Mouse (Mus musculus): ENCODE measurements around the gene Mllt11. TPM values are rescaled to one million over a fixed set of nuclear protein-coding genes. Genes with fewer than 3 reads are reported as not detected.

The Mllt11 gene
- polyA plus RNA-seq (2017; shearing (Covaris generic)) = 7.6 TPM

DNA sequence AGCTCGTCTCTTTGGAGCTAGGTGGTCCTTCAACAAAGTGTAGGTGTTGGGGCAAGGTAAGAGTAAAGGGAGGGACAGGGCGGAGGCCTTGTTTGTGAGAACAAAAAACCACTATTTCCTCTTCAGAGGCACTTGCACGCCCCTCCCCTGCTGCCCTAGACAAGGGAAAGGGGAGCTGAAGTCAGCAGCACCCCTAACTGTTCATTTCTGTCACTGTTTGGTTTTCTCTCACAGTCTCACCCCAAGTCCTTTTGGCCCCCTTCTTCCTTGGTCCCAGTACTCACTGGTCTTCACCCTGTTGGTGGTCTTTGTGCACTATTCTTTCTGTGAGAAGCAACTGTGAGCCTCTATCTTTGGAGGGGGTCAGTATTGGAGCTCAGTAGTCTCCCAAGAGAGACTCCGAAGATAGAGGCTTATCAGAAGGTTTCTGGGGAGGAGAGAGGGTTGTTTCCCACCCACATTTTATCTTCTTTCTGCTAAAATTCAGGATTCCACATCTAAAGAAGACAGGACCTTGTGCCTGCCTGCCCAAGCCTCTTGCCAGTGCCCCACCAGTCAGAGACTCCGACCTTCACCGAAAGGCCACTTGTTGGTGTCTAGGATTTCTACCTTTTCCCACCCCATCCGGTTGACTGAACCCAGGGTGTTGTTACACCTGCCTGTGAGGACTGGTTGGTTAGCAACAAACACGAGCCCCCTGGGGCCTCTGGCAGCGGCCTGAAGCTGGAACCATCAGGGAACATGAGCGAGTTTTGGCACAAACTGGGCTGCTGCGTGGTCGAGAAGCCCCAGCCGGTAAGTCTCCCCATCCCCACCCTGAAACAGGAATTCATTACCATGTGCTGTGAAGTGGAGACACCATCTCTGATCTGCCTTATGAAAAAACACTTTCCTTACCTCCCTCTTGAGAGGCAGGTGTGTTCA, at the start of gene Mllt11:
TSS of gene Mllt11 (minus strand) at position 874 of the 924 bp plus-strand sequence.

DNA sequence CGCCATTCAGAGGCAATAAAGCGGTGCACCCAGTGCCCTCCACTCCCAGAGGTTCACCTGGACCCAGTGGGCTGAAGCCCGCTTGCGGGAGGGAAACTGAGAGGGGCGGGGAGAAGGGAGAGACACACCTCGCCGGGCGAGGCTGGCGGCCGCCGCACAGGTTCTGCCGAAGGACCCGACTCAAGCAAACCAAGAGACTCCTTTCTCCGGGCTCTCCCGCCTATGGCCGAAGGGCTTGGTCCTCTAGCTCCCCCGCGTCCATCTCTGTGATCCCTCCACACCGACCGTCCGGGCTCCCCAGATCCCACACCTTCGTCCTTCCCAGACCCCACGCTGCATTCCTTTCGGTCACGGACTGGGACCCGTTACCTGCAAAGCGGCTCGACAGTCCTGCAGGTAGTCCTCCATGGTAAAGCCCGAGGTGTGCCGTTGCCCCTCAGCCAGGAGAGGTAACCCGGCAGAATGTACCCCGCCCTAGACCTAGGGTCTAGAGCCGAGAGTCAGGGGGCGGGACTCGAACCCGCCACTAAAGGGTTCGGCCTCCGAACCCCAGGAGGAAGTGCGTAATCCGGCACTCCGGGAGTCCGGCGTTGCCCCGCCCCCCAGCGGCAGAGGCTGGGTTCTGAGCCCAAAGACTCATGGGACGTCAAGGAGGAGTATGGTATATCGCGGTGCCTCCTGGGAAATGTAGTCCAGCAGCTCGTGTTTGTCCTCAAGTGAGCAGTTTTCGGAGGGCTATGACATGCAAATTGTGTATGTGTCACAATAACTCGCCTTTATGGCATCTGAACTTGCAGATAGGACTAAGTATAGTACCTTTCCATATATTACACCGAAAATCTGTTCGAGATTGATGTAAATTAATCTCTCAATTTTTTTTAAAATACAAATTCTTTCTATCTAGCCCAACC, 49.5 kb upstream of the Mllt11 start, which contains the start of the genes Mindy1 and Prune1:
TSS of gene Mindy1 (plus strand) at position 130 of the 911 bp plus-strand sequence.
TSS of gene Prune1 (minus strand) at position 861 of the 911 bp plus-strand sequence.

DNA sequence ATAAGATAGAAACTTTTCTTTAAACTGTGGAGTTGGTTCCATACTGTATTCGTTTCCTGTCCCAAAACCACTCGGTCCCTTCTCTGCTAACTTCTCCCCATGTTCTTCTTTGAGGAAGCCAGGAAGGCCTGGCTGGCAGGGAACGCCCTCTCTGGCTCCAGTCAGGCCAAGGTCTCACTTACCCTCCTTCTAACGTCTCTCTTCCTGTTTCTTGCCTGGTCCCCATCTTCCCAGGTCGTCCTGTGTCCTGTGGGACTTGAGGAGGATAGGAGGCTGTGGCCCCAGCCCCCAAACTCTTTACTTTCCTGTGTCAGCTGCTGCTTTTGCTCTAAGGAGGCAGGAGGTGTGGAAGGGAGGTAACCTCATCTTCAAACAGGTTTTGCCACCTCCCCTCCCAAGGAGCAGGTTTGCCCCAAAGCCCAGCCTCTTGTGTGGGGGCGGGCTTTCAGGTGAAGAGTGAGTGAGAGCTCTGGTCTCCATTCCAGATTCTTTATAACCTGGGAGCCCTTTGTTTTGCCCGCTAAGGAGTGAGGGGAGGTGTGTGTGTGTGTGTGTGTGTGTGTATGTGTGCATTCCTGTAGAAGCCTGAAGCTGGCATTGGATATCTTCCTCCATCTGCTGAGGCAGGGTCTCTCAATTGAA, 18.9 kb upstream of the Mllt11 start, which contains the start of gene Bnipl:
TSS of gene Bnipl (minus strand) at position 411 of the 642 bp plus-strand sequence.

GRCm38 (mm10) chr3:95241498-95241897, 9.5 kb upstream of the Mllt11 start, which contains the start of gene Gm128:
Gene Gm128, minus strand, starts transcription at chr3:95241598.

GRCm38 (mm10) chr3:95228148-95228893, 3.6 kb downstream of the Mllt11 start, which contains the start of gene Cdc42se1:
Gene Cdc42se1, plus strand, starts transcription at chr3:95228732.

DNA sequence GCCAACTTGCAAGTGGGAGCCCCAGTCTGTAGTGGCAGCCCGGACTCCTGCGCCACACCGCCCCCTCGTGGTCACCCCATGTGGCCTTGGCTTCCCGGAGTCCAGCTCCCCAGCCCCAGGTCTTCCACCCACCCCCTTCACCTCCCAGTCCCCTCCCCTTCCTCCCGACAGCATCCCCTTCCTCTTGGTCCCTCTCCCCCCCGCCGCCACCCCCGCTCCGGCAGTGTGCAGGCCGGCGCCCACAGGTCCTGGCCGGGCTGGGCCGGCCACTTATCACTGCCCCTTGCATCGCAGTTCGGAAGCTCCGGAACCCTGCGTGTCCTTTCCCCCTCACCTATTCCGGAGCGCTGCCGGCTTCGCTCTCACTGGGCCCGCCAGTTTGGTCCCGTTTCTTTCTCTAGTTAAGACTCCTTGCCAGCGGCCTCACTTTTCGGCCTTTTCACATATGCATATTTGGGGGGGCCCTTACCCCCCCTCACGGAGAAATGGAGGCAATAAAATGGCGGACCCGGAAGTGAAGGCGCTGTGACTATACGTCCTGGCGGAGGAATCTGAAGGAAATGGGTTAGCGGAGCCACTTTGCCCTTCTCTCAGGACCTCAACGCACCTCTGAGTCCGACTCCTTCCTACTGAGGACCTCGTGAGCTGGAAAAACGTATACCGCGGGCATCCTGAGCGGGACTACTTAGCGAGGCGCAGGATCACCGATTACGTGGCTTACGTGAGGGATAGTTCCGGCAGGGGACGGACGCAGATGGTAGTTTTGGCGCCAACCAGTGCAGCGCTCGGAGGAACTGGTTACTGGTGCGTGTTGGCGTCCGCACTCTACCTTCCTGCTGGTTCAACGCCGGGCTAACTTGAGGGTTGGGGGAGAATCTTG, 14.5 kb downstream of the Mllt11 start, which contains the start of gene Gabpb2:
TSS of gene Gabpb2 (minus strand) at position 662 of the 880 bp plus-strand sequence.

Other genes starting within 250 kb of the Mllt11 start
- gene Zfp687, start 216.7 kb downstream of the Mllt11 start, polyA plus RNA-seq (2017; shearing (Covaris generic)) = 62.6 TPM
- 295 TPM for gene Psmd4, start 189.6 kb downstream of the Mllt11 start, polyA plus RNA-seq (2017; shearing (Covaris generic))
- 26.5 TPM for gene Pip5k1a, start 125.2 kb downstream of the Mllt11 start, polyA plus RNA-seq (2017; shearing (Covaris generic))
- 112 TPM for gene Vps72, start 121.1 kb downstream of the Mllt11 start, polyA plus RNA-seq (2017; shearing (Covaris generic))
- 1.5 TPM for gene Tmod4, start 107.7 kb downstream of the Mllt11 start, polyA plus RNA-seq (2017; shearing (Covaris generic))
- gene Scnm1, start 98.2 kb downstream of the Mllt11 start, polyA plus RNA-seq (2017; shearing (Covaris generic)) = 106 TPM
- gene Lysmd1, start 98.1 kb downstream of the Mllt11 start, polyA plus RNA-seq (2017; shearing (Covaris generic)) = 31.8 TPM
- 230 TPM for gene Tnfaip8l2, start 89.8 kb downstream of the Mllt11 start, polyA plus RNA-seq (2017; shearing (Covaris generic))
- 2.2 TPM for gene Sema6c, start 71.7 kb downstream of the Mllt11 start, polyA plus RNA-seq (2017; shearing (Covaris generic))
- 29.6 TPM for gene Gabpb2, start 14.3 kb downstream of the Mllt11 start, polyA plus RNA-seq (2017; shearing (Covaris generic))
- gene Cdc42se1, start 3.4 kb downstream of the Mllt11 start, polyA plus RNA-seq (2017; shearing (Covaris generic)) = 405 TPM
- gene Gm128, start 9.4 kb upstream of the Mllt11 start, polyA plus RNA-seq (2017; shearing (Covaris generic)) = 1.3 TPM
- 0.19 TPM for gene Bnipl, start 19.0 kb upstream of the Mllt11 start, polyA plus RNA-seq (2017; shearing (Covaris generic))
- 29.0 TPM for gene Mindy1, start 49.2 kb upstream of the Mllt11 start, polyA plus RNA-seq (2017; shearing (Covaris generic))
- gene Prune1, start 49.9 kb upstream of the Mllt11 start, polyA plus RNA-seq (2017; shearing (Covaris generic)) = 7.9 TPM
- gene Anxa9, start 75.0 kb upstream of the Mllt11 start, polyA plus RNA-seq (2017; shearing (Covaris generic)) = 0.41 TPM
- gene Cers2, start 82.6 kb upstream of the Mllt11 start, polyA plus RNA-seq (2017; shearing (Covaris generic)) = 228 TPM
- 38.1 TPM for gene Setdb1, start 125.0 kb upstream of the Mllt11 start, polyA plus RNA-seq (2017; shearing (Covaris generic))
- gene 4930558C23Rik, start 170.7 kb upstream of the Mllt11 start, polyA plus RNA-seq (2017; shearing (Covaris generic)) = not detected
- 52.0 TPM for gene Arnt, start 202.2 kb upstream of the Mllt11 start, polyA plus RNA-seq (2017; shearing (Covaris generic))

All from CD4-positive, CD25-positive, alpha-beta regulatory T cell (primary cell).